Mouse (Mus musculus): ENCODE results near the gene Acp4.
"Not testable (repeated sequence)": the region's sequence is repeated elsewhere in the genome, so short reads cannot be mapped to it uniquely, and the experiment has no call there.

The Acp4 gene

DNA sequence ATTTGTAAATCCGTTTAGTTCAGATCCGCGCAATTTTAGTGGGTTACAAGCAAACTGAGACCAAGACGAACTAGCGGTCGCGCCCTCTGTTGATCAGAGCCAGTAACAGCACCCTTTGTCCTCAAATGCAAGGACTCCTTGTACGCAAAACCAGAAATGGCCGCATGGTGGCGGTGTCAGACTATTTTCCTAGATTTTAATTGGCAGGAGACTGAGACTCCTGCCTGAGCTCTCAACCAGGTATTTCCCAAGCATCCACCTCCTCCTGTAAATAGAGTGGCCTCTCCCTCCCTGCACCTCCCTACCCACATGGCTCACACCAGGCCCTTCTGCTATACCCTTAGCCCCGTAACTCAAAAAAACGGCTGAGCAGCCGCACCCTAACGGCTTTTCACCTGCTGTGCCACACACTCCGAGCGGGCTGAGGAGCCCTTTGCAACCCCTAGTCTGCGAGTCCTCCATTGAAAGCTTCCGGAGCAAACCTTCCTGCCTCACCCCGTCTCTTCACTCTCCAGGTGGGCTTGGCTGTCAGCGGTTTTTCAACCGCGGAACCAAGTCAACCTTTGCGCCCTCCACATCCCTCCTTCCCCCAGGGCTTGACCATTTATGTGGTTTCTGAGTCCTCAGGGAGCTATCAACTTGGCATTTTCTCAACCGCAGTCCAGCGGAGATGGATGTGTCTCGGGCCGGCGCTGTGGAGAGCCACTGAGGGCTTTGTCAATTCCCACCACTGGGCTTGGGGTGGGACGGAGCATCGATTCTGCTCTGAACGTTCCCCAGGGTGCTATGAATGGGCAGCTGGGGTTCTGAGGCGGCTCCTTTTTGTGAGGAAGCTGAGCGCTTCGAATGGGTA lies 5.8 kb upstream of the Acp4 start:
- in situ Hi-C loops (cut with MseI, MboI): no loop called here

DNA sequence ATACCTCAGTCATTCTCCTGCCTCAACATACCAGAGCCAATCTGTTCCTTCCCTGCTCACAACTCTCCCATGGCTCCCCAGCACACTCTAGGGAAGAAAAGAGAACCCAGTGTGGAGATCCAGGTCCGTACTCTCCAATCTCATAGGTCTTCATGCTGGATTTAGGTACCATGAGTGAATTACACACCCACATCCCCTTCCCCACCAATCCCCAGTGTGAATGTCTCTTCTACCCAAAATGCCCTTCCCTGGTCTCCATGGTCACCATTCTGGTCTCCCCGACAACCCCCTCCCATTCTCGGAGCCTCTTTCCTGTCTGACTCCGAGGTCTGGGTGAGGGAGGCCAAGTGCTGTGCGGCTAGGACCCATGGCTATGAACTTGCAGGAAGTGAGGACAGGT lies 4.0 kb upstream of the Acp4 start, which contains the start of gene Gm15517:
Gene Gm15517 (plus strand): TSS at position 301 of the 400 bp plus-strand sequence.
- in situ Hi-C loops (cut with MseI, MboI): no loop called here

DNA sequence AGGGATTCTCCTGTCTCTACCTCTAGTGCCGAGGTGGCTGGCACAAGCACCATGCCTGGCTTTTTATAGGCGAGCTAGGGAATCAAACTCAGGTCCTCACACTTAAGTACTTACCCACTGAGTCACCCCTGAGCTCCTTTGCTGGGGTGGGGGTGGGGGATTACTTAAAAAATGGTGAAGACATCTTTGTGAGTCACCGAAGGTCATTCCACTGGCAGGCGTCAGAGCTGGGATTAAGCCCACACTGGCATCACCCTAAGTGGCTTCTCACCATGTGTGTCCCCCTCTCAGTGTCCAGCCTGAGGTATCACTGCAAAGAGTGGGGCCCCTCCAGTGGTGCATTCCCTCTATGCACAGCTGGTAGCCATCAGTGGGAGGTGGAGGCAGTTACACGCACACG lies 3.2 kb upstream of the Acp4 start:
- in situ Hi-C loops (cut with MseI, MboI): no loop called here

DNA sequence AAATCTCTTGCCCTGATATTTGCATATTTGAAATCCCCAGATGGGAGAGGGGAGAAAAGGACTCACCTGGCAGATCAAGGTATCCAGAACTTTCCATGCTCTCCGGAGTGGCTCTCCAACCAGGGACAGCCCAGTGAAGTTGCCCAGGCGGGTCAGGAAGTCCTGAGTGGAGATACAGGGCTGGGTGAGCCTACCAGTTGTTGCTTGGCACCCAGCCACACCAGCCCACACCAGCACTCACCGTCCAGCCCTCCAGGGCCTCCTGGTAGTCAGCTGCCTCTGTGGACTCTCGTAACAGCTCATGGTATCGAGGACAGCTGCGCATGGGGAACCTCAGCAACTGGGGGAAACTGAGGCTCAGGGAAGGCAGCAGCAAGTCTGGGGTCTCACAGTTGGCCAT lies 2.2 kb downstream of the Acp4 start:
- in situ Hi-C loops (cut with MseI, MboI): no loop called here

DNA sequence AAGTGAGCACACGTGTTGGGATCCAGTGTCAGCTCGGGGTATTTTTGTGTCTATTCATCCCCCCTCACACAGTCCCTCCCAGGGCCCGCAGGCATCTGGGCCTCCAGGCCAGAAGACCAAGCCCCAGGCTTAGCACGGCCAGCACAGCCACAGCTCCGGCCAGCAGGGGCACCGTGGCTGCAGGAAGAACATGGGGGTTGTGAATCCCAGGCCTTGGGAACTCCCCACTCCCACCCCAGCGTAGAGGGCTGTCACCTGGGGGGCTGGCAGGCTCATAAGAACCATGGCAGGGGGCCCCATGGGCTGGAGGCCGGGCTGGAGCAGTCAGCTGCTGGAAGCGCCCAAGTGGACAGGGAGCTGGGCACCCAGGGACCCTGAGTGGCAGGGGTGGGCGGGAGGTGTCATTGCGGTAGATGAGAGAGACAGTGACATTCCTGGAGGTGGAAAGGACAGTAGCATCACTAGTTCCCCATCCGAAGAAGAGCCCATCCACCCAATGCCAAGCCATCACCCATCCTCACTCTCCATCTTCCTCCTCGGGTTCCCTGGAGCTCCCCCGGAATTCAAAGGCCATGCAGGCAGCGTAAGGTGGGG lies 4.1 kb downstream of the Acp4 start:
- in situ Hi-C loops (cut with MseI, MboI): no loop called here

DNA sequence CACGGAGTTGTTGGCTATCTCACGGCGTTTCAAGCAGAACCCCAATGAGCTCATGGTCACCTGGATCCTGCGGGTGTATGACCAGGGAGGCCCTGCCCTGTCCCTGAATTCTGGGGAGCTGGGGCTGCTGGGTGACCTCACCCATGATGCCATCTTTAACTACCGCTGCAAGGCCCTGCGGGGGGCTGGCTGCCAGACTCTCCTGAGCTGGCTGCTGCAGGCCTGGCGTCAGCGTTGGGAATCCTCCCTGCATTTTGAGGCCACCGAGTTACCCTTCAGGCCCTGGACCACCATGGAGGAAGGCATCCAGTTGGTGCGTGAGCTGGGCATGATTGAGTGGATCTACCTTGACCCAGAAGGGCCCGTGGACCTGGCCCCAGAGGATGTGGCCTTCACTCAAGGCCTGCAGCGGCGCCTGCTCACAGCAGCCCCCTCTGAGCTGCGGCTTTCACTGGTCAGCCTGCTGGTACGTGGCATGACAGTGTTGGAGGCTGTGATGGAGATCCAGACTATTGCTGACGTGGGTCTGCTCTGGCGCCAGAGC lies 6.4 kb downstream of the Acp4 start:
- in situ Hi-C loops (cut with MseI, MboI): not testable (repeated sequence)

DNA sequence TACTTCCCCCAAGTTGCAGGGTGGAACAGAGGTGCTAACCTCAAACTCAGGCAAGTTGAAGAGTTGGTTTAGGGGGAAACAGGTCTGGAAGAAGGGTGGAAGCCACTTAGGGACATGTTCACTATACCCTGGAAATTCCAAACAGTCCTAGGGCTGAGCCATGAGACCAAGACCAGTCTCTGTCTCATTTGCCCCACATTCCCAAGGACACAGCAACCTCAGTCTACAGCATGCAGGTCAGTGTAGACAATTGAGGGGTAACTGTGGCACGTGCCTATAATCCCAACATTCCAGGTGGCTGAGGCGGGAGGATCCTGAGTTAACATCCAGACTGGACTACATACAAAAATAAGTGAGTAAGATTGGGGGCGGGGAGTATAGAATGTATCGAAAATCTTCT lies 7.9 kb downstream of the Acp4 start:
- in situ Hi-C loops (cut with MseI, MboI): no loop called here

DNA sequence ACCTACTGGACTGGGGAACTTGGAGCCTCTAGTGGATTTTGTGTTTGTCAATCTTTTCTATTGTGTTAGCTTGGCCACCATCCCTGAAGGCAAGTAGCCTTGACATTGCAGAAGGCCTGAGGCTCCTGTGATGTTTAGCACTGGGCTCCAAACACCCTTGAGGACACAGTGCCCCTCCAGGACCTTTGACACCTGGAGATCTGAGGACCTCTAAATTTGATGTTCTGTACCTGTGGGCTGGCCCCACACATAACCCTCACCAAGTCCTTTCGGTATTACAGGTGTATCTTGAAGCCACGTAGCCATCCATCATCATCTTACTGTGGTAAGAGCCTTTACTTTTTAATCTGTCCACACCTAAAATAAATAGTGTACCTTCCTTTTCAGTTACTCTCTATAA lies 9.2 kb downstream of the Acp4 start:
- in situ Hi-C loops (cut with MseI, MboI): no loop called here

DNA sequence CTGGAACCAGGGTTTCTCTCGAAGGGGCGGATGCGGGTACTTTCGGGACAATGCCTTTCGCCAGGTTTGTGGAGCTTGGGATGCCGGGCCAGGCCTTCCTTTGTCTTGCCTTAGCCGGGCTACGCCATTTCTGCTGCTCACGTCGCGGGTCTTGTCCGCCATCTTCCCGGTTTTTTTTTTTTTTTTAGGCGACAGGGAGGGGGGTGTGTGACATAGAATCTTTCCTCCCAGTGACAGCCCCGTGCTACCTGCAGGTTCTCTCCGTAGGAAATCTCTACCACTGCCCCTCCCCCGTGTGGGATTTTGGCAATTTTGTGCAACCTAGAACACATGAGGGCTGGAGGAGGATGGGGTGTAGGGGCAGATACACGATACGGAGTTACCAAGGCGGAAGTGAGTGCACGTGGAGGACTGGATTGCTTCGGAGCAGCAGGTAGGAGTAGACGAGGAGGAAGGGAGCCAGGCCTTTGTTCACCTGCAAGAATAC lies 10.2 kb downstream of the Acp4 start:
- in situ Hi-C loops (cut with MseI, MboI): no loop called here

DNA sequence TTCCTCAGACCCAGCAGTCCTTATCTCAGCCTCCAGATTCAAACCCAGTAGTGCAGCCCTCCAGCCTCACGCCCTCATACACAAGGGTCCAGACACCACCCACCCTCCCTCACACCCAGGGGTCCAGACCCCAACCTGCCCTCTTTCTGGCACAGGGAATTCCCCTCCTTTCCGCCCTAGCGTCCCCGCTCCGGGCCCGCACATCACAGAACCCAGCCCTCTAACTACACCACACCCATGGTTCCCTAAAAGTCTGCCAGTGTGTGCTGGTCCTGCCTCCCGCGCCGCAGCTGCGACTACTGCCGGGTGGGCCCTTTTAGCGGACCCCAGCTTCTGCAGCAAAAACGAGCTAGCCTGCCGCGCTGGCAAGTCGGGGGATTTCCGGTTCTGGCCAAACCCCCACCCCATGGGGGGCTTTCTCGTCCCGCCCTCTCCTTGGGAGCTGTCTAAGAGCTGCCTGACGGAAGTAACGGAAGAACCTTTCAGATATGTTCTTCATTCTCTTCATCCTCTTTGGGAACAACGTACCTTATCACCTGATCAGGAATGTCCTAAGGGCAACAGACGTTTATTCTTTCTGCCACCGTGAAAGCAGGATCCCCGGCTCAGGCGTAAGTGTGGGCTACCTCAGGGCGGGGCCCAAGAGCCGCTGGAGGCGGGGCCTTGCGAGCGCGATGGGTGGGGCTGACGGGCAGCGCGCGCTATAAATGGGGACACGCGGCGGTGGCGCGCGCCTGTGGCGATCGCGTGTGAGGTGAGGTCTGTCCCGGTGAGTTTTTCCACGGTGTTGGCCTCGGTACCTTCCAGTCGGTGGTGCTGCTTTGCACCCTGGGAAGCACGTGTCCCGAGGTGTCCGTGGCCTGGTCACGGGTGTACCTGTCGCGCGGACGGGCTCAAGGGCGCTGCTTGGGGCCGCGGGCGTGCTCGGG lies 10.9 kb downstream of the Acp4 start, which contains the start of the genes 1700028J19Rik and 2410002F23Rik:
Gene 1700028J19Rik (minus strand): TSS at position 641 of the 929 bp plus-strand sequence.
Gene 2410002F23Rik (plus strand): TSS at position 668 of the 929 bp plus-strand sequence.
- in situ Hi-C loops (cut with MseI, MboI): no loop called here

DNA sequence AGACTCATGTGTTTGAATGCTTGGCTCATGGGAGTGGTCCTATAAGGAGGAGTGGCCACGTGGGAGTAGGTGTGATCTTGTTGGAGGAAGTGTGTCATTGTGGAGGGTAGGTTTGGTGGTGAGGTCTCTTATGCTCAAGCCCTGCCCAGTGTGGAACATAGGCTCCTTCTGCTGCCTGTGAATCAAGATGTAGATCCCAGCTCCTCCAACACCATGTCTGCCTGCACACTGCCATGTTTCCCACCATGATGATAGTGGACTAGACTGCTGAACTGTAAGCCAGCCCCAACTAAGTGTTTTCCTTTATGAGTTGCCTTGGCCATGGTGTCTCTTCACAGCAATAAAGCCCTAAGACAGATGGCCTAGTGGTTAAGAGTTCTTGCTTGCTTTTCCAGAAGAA lies 13.1 kb downstream of the Acp4 start:
- in situ Hi-C loops (cut with MseI, MboI): no loop called here

DNA sequence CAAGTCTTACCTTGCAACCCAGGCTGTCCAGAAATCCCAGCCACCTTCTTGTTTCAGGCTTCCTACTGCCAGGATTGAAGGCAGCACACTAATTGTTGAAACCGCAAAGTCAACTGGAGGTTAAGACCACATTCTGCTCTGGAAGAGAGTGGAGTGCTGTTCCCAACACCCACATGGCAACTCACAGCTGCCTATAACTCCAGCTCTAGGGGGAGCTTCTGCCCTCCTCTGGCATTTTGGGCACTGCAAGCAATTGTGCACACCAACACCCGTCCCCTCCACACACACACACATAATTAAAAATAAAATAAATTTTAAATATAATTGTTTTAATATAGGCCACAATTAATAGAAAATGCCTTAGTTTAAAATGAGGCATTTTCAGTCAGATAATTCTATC lies 16.0 kb downstream of the Acp4 start:
- in situ Hi-C loops (cut with MseI, MboI): no loop called here

DNA sequence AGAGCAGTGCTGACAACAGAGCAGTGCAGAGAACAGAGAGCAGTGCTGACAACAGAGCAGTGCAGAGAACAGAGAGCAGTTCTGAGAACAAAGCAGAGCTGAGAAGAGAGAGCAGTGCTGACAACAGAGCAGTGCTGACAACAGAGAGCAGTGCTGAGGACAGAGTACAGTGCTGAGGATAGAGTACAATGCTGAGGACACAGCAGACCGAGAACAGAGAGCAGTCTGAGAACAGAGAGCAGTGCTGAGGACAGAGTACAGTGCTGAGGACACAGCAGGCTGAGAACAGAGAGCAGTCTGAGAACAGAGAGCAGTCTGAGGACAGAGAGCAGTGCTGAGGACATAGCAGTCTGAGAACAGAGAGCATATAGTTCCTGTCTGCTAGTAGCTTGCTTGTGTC lies 16.5 kb downstream of the Acp4 start:
- in situ Hi-C loops (cut with MseI, MboI): no loop called here

DNA sequence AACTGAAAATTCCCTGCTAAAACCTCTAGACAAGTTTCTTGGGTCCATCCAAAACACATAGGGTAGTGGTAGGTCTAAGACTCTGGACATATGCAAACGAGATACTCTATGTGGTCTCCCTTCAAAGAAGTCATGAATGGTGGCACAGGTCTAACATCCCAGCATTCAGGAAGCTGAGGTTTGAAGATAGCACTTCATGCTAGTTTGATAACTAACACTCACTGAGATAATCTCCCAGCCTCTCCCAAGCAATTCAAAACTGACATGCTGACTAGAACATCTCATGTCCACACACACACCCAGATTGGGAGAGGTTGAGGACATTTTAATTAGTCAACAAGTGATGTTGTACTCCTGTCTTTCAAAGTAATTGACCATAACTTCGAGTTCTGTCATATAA lies 17.3 kb downstream of the Acp4 start:
- in situ Hi-C loops (cut with MseI, MboI): no loop called here

DNA sequence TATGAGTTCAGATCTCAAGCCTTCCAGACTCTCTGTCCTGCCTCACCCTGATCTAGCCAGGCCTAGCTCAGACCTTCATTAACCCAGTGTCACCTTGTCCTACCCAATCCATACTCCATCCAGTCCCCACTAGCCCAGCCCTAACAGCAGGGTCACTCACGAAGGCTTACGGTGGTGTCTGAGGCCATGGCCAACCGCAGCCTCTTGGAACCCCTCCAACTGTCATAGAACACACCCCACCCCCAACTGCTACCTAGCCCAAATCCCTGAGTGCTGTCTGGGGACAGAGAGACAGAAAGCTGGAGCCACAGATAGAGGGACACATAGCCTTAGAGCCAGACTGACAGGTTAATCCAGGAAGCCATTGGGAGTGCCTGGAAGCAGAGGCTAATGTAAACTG lies 21.3 kb downstream of the Acp4 start, which contains the start of gene Gm36864:
Gene Gm36864 (plus strand): TSS at position 269 of the 400 bp plus-strand sequence.
- in situ Hi-C loops (cut with MseI, MboI): no loop called here

DNA sequence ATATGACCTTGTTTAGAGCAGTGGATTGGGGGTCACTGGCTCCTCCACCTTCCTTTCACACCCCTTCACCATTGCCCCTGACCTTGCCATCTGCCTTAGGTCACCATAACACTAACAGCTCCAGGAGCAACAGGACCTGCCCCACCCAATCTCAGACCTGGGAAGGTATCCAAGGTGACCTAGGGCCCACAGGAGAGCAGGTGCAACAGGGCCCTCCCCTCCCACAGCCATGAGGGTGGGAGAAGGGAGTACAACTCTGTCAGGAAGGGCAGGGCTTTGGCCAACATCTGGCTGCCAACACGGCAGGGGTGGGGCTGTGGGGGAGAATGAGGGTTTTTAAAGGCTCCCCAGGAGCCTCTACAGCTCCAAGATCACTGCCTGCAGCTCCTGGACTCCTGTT lies 32.1 kb downstream of the Acp4 start, which contains the start of gene Klk1:
Gene Klk1 (plus strand): TSS at position 285 of the 400 bp plus-strand sequence.
- in situ Hi-C loops (cut with MseI, MboI): no loop called here

DNA sequence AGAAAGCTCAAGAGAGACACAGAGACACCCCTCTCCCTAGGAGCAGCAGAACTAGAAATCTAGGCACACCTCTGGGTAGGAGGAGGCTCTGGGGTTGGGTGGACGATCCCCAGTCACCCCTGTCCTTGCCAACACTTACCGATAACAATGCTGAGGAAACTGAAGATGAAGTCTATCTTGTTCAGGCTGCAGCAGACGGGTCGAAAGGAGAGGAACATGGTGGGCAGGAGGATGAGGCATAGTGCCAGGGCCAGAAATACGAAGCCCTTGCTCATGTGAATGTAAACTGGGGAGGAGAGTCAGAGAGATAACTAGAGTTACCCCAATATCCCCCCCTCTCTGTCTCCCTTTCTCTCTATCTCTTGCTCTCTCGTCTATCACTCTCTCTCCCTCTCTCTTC lies 34.8 kb downstream of the Acp4 start:
- in situ Hi-C loops (cut with MseI, MboI): not testable (repeated sequence)

DNA sequence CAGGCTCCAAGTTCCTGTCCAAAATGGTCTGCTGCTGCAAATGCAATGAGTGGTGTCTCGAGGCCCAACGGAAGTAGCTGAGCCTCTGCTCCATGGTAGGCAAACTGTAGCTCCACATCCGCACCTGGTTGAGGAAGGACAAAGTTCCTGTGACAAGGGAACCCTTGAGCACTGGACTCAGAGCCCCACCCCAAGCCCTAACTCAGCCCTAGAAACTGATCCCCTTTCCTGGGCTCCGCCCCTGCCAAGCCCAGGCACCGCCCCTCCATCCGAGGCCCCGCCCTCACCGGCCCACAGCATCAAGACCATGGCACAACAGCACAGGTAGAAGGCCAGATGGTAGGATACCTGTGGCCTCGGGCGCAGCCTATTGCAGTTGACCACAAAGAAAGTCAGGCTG lies 35.6 kb downstream of the Acp4 start:
- in situ Hi-C loops (cut with MseI, MboI): not testable (repeated sequence)

DNA sequence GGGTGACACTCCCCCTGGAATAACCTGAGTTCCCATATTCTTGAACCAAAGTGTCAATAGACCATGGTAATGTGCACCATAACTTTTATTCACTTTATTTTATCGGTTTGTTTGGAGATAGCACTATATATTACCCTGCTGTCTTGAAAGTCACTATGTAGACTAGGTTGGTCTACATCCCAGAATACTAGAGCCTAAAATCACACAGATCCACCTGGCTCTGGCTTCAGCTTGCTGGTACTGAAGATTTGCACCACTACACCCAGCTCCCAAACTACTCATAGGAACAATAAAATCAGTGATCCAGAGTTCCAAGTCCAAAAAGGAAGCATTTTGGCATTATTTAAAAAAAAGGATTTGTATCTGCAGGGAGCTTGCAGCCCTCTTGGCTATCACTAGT lies 41.5 kb downstream of the Acp4 start, which contains the start of gene Klk1b5:
Gene Klk1b5 (plus strand): TSS at position 301 of the 400 bp plus-strand sequence.
- in situ Hi-C loops (cut with MseI, MboI): no loop called here

DNA sequence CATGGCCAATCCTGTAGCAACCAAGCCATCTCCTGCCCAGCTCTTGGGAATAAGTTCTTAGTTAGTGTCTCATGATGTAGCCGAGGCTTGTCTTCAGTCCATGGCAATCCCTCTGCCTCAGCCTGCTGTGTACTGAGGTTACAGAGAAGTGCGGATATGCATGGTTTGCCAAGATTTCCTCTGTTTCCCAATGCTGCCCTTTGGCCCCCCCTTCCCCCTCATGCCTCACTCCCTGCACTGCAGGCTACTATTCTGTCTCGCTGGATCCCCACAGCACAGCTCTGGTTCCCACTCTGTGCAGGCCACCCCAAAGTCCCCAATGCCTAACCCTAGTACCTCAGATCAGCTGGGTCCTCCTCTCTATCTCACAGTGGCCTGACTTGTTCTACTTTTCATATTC lies 48.9 kb downstream of the Acp4 start:
- in situ Hi-C loops (cut with MseI, MboI): no loop called here

DNA sequence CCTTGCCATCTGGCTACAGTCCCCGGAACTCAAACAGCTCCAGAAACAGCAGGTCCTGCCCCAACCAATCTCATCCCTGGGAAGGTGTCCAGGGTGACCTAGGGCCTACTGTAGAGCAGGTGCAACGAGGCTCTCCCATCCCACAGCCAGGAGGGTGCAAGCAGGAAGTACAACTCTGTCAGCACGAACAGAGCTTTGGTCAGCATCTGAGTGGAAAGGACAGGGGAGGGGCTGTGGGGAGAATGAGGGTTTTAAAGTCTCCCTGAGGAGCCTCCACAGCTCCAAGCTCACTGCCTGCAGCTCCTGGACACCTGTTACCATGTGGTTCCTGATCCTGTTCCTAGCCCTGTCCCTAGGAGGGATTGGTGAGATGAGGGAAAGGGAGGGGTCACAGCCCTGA lies 50.0 kb downstream of the Acp4 start, which contains the start of gene Klk1b4:
Gene Klk1b4 (plus strand): TSS at position 301 of the 400 bp plus-strand sequence.
- in situ Hi-C loops (cut with MseI, MboI): not testable (repeated sequence)

Data from mouse trophoblast stem cell (cell line).